Mouse (Mus musculus) spleen, adult 2 months (tissue): ENCODE measurements around the gene Fmnl1.

Source experiments
- CTCF ChIP-seq: fragments of 200-500 bp; IDR thresholded peaks from 2 replicates; pipeline ENCODE4 v1.5.1; 2011; ENCODE audit warnings: mild to moderate bottlenecking, inconsistent platforms; ENCODE audit not compliant: insufficient read depth, insufficient read length, insufficient replicate concordance; ENCODE audit errors: extremely low read depth
- POLR2A ChIP-seq: fragments of 200-500 bp; IDR thresholded peaks from 2 replicates; pipeline ENCODE4 v1.6.1; 2011; ENCODE audit warnings: low read depth, low read length, inconsistent platforms

GRCm38 (mm10) chr11:103193825-103194168 lies 22.9 kb downstream of the Fmnl1 start:
- no peak for TF ChIP-seq CTCF
- TF ChIP-seq POLR2A: no peak
